Mouse (Mus musculus): ENCODE data around the gene Gse1. TPM values are rescaled to one million over a fixed set of nuclear protein-coding genes. Genes with fewer than 3 reads are reported as not detected.

Gse1 gene
- polyA plus RNA-seq, 1 experiment from 2014 or later = 8.7 TPM

DNA sequence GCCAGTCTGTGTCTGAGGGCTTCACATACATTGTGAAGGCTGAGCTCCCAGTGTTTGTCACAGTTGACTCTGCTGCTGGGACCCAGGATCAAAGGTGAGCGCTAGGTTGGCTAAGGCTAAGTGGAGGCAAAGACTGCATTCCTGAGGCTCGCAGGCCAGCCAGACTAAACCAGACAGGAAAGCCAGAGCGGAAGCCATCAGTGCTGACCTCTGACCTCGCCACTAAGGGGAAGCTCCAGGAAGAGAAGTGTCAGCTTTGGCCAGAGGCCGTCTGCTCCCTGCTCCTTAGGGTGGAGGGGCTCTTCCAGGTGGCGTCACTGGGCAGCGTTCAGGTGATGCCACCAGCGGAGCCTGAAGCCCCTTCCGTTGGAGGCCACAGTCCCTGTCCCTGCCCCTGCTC lies 347.5 kb downstream of the Gse1 start:
- no peak overlapping the region for H3K4me3 ChIP-seq (replicated peaks)
- H3K9me3 ChIP-seq (replicated peaks) = no peaks in the 10 kb centered on the region
- peaks cover 99% of the 10 kb centered on the region for H3K36me3 ChIP-seq (replicated peaks)
- no peak overlapping the region for H3K9ac ChIP-seq
- no peak for ATAC-seq (ENCODE audit: insufficient read depth)
- no peaks in the 10 kb centered on the region for H3K27me3 ChIP-seq
- WGBS (ENCODE audit: insufficient replicate concordance) = 81% methylated on average over 9 of the region's 9 CpGs
- no peak overlapping the region for H3K27ac ChIP-seq (replicated peaks)
- H3K4me2 ChIP-seq = no peak overlapping the region
- H3K4me1 ChIP-seq (replicated peaks) = peaks cover 27% of the 10 kb centered on the region

GRCm38 (mm10) chr8:120577821-120578220 lies 349.6 kb downstream of the Gse1 start:
- no peak overlapping the region for H3K27ac ChIP-seq (replicated peaks)
- ATAC-seq (ENCODE audit: insufficient read depth) = no peak
- no peak overlapping the region for H3K9ac ChIP-seq
- no peaks in the 10 kb centered on the region for H3K27me3 ChIP-seq
- H3K9me3 ChIP-seq (replicated peaks) = no peaks in the 10 kb centered on the region
- H3K4me3 ChIP-seq (replicated peaks) = no peak overlapping the region
- H3K4me2 ChIP-seq = no peak overlapping the region
- H3K4me1 ChIP-seq (replicated peaks) = peaks cover 22% of the 10 kb centered on the region
- WGBS (ENCODE audit: insufficient replicate concordance) = 94% methylated on average over 17 of the region's 17 CpGs
- peaks cover 94% of the 10 kb centered on the region for H3K36me3 ChIP-seq (replicated peaks)

- no peak for ATAC-seq (ENCODE audit: insufficient read depth)
- peaks cover 10% of the 10 kb centered on the region for H3K4me1 ChIP-seq (replicated peaks)
- H3K4me3 ChIP-seq (replicated peaks) = no peak overlapping the region
- H3K4me2 ChIP-seq = no peak overlapping the region
- H3K27me3 ChIP-seq = no peaks in the 10 kb centered on the region
- H3K27ac ChIP-seq (replicated peaks) = no peak overlapping the region
- WGBS (ENCODE audit: insufficient replicate concordance) = 85% methylated on average over 8 of the region's 8 CpGs
- H3K9ac ChIP-seq = no peak overlapping the region
- no peaks in the 10 kb centered on the region for H3K9me3 ChIP-seq (replicated peaks)
- H3K36me3 ChIP-seq (replicated peaks) = peaks cover 87% of the 10 kb centered on the region
These were observed 352.2 kb downstream of the Gse1 start for GRCm38 (mm10) chr8:120580336-120581000.

DNA sequence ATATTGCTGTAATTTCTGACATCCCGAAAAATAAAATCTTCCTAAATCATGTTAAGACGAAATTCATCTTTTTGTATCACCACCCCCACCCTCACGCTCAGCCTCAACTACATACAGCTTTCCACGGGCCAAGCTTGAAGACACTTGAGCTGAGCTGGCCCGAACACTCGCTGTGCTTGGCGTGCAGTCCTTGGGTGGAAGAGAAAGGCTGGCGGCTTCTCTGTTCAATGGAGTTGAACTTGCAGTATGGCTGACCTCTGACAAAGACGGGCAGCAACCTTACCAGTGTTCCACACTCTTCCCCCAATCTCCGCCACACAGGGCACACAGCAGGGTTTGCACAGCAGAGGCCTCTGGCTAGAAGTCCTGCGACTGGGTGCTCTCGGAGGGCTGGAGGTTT lies 353.1 kb downstream of the Gse1 start:
- H3K9ac ChIP-seq = no peak overlapping the region
- 84% methylated on average over 12 of the region's 12 CpGs for WGBS (ENCODE audit: insufficient replicate concordance)
- no peak for ATAC-seq (ENCODE audit: insufficient read depth)
- no peak overlapping the region for H3K4me2 ChIP-seq
- H3K27me3 ChIP-seq = no peaks in the 10 kb centered on the region
- H3K9me3 ChIP-seq (replicated peaks) = no peaks in the 10 kb centered on the region
- no peak overlapping the region for H3K27ac ChIP-seq (replicated peaks)
- H3K36me3 ChIP-seq (replicated peaks) = peaks cover 85% of the 10 kb centered on the region
- H3K4me1 ChIP-seq (replicated peaks) = peaks cover 1% of the 10 kb centered on the region; the same call in 1 of the 2 replicates
- H3K4me3 ChIP-seq (replicated peaks) = no peak overlapping the region

DNA sequence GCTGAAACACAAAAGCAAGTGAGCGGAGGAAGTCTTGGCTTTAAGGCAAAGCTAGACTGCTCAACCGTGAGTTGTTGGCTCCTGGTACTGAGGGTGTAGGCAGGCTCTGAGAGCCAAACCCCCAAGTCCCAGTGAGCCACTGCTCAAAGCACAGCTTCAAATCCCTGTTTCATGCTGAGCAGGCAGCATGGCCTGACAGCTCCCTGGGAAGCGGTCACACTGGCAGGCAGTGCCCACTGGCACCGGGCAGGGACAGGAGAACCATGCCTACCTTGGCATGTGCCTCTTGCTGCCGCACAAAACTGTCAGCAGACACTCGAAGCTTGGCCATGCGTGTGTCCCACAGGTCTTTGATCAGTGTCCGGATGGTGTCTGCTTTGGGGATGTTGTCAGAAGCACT lies 353.6 kb downstream of the Gse1 start:
- Histone ChIP-seq H3K4me2 (no peak overlapping the region), H3K27ac (replicated peaks) (no peak overlapping the region), H3K36me3 (replicated peaks) (peaks cover 80% of the 10 kb centered on the region), H3K9ac (no peak overlapping the region), H3K9me3 (replicated peaks) (no peaks in the 10 kb centered on the region), H3K4me3 (replicated peaks) (no peak overlapping the region), H3K4me1 (replicated peaks) (peaks cover 1% of the 10 kb centered on the region), H3K27me3 (no peaks in the 10 kb centered on the region)
- WGBS (ENCODE audit: insufficient replicate concordance) = 87% methylated on average over 8 of the region's 8 CpGs
- ATAC-seq (ENCODE audit: insufficient read depth) = no peak

DNA sequence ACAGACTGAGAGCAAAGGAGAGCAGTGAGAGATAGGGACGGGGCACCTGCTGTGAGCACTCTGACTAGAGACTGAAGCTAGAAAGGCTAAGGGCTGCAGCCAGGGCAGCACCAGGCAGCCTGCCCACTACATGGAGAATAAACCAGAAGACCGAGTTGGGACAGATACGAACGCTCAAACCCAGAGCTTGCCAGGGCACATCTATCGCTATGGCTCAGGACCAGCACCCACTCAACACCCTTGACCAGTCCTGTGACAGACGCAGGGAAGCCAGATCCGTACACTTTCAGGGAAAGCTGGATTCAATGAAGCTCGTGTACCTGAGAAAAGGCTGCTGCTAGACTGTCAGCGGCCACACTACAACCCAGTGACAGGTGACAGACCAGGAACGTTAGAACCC lies 357.3 kb downstream of the Gse1 start:
- Histone ChIP-seq H3K4me2 (no peak overlapping the region), H3K9ac (no peak overlapping the region), H3K36me3 (replicated peaks) (peaks cover 44% of the 10 kb centered on the region), H3K4me3 (replicated peaks) (no peak overlapping the region), H3K9me3 (replicated peaks) (no peaks in the 10 kb centered on the region), H3K27ac (replicated peaks) (no peak overlapping the region), H3K27me3 (no peaks in the 10 kb centered on the region), H3K4me1 (replicated peaks) (peaks cover 30% of the 10 kb centered on the region)
- 87% methylated on average over 10 of the region's 10 CpGs for WGBS (ENCODE audit: insufficient replicate concordance)
- ATAC-seq (ENCODE audit: insufficient read depth) = no peak

- H3K27me3 ChIP-seq = no peaks in the 10 kb centered on the region
- H3K36me3 ChIP-seq (replicated peaks) = peaks cover 18% of the 10 kb centered on the region
- under 1% methylated on average over 67 of the region's 67 CpGs for WGBS (ENCODE audit: insufficient replicate concordance)
- peaks cover 33% of the 10 kb centered on the region for H3K4me1 ChIP-seq (replicated peaks)
- H3K4me2 ChIP-seq = peak within 1 kb of the TSS; percentile 98
- peak within 1 kb of the TSS; percentile 83 for H3K9ac ChIP-seq
- no peaks in the 10 kb centered on the region for H3K9me3 ChIP-seq (replicated peaks)
- peak; percentile 96 for ATAC-seq (ENCODE audit: insufficient read depth)
- H3K27ac ChIP-seq (replicated peaks) = peak within 1 kb of the TSS; percentile 72
- peak within 1 kb of the TSS; percentile 77 for H3K4me3 ChIP-seq (replicated peaks)
These were observed 360.9 kb downstream of the Gse1 start, which contains the start of gene Gins2 for GRCm38 (mm10) chr8:120588908-120589771. TSS of gene Gins2 (minus strand) at chr8:120589304.

DNA sequence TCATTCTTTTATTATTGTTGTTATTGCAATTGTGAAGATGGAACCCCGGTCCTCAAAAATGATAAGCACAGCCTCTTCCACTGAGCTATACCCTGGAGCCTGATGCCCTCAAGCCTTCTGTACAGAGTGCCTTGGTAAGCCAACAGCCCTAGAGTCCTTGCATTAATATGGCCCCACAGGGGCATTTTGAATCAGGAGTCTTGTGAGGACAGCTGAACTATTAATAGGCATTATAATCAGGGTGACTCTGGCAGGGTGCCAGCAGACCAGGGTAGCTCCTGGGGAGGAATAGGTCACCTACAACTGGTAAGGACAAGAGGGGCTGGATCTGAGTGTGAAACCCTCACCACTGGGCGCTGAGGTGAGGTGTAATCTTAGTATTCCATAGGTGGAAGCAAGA lies 361.7 kb downstream of the Gse1 start:
- Histone ChIP-seq H3K4me1 (replicated peaks) (peaks cover 33% of the 10 kb centered on the region), H3K4me2 (peak overlapping the region; percentile 98), H3K9ac (peak overlapping the region; percentile 45), H3K4me3 (replicated peaks) (peak overlapping the region; percentile 77), H3K27ac (replicated peaks) (peak overlapping the region; percentile 35; the same call in 1 of the 2 replicates), H3K27me3 (no peaks in the 10 kb centered on the region), H3K36me3 (replicated peaks) (peaks cover 12% of the 10 kb centered on the region), H3K9me3 (replicated peaks) (no peaks in the 10 kb centered on the region)
- ATAC-seq (ENCODE audit: insufficient read depth) = no peak
- 46% methylated on average over 2 of the region's 2 CpGs for WGBS (ENCODE audit: insufficient replicate concordance)

GRCm38 (mm10) chr8:120591587-120592292 lies 363.5 kb downstream of the Gse1 start:
- H3K4me3 ChIP-seq (replicated peaks) = no peak overlapping the region

GRCm38 (mm10) chr8:120594571-120594970 lies 366.3 kb downstream of the Gse1 start:
- no peak for ATAC-seq (ENCODE audit: insufficient read depth)

More at GRCm38 (mm10) chr8:120591587-120592292, 363.5 kb downstream of the Gse1 start:
- H3K9me3 ChIP-seq (replicated peaks) = no peaks in the 10 kb centered on the region
- ATAC-seq (ENCODE audit: insufficient read depth) = no peak
- H3K27me3 ChIP-seq = no peaks in the 10 kb centered on the region
- H3K36me3 ChIP-seq (replicated peaks) = no peaks in the 10 kb centered on the region; the same call in none of the 2 replicates
- 50% methylated on average over 10 of the region's 10 CpGs for WGBS (ENCODE audit: insufficient replicate concordance)
- 0 out of 2 replicates have a peak overlapping the region, but pooled peaks have one; percentile 1 for H3K4me2 ChIP-seq
- H3K27ac ChIP-seq (replicated peaks) = 0 out of 2 replicates have a peak overlapping the region, but pooled peaks have one; percentile 29
- peaks cover 32% of the 10 kb centered on the region for H3K4me1 ChIP-seq (replicated peaks)
- H3K9ac ChIP-seq = no peak overlapping the region

More at GRCm38 (mm10) chr8:120594571-120594970, 366.3 kb downstream of the Gse1 start:
- Histone ChIP-seq H3K4me3 (replicated peaks) (no peak overlapping the region), H3K4me1 (replicated peaks) (peaks cover 13% of the 10 kb centered on the region), H3K27ac (replicated peaks) (no peak overlapping the region), H3K9me3 (replicated peaks) (no peaks in the 10 kb centered on the region), H3K27me3 (peaks cover 6% of the 10 kb centered on the region; the same call in 1 of the 2 replicates), H3K9ac (no peak overlapping the region), H3K36me3 (replicated peaks) (no peaks in the 10 kb centered on the region), H3K4me2 (no peak overlapping the region)
- 79% methylated on average over 5 of the region's 5 CpGs for WGBS (ENCODE audit: insufficient replicate concordance)
